Mouse (Mus musculus): ENCODE measurements around the gene Ccdc92b.
"Not testable (repeated sequence)": the region's sequence is repeated elsewhere in the genome, so short reads cannot be mapped to it uniquely, and the experiment has no call there.

The Ccdc92b gene

GRCm38 (mm10) chr11:74619201-74619955, at the start of gene Ccdc92b:
Gene Ccdc92b, plus strand, starts transcription at chr11:74619605.
- DNase-seq = peak; percentile 51 to 83

- no peak for DNase-seq
These were observed 49.7 kb upstream of the Ccdc92b start for GRCm38 (mm10) chr11:74569735-74570134.

- no peak for DNase-seq
These were observed 46.8 kb upstream of the Ccdc92b start for GRCm38 (mm10) chr11:74572459-74573061.

GRCm38 (mm10) chr11:74574768-74575434, 44.5 kb upstream of the Ccdc92b start:
- DNase-seq = no peak

GRCm38 (mm10) chr11:74575940-74576339, 43.5 kb upstream of the Ccdc92b start:
- no peak for DNase-seq

GRCm38 (mm10) chr11:74577068-74577467, 42.3 kb upstream of the Ccdc92b start:
- no peak for DNase-seq

GRCm38 (mm10) chr11:74581333-74581732, 38.1 kb upstream of the Ccdc92b start:
- not testable (repeated sequence) for DNase-seq

GRCm38 (mm10) chr11:74582464-74582863, 36.9 kb upstream of the Ccdc92b start:
- DNase-seq = no peak

GRCm38 (mm10) chr11:74583824-74584349, 35.5 kb upstream of the Ccdc92b start:
- no peak for DNase-seq

- DNase-seq = no peak
These were observed 34.3 kb upstream of the Ccdc92b start for GRCm38 (mm10) chr11:74584946-74585723.

- DNase-seq = no peak
These were observed 33.0 kb upstream of the Ccdc92b start for GRCm38 (mm10) chr11:74586401-74586800.

GRCm38 (mm10) chr11:74589401-74590238, 29.8 kb upstream of the Ccdc92b start:
- DNase-seq = no peak

- no peak for DNase-seq
These were observed 29.2 kb upstream of the Ccdc92b start for GRCm38 (mm10) chr11:74590239-74590596.

- no peak for DNase-seq
These were observed 28.7 kb upstream of the Ccdc92b start for GRCm38 (mm10) chr11:74590691-74591090.

GRCm38 (mm10) chr11:74592246-74592645, 27.2 kb upstream of the Ccdc92b start:
- DNase-seq = no peak

- no peak for DNase-seq
These were observed 22.0 kb upstream of the Ccdc92b start for GRCm38 (mm10) chr11:74597283-74597989.

GRCm38 (mm10) chr11:74597990-74598337, 21.4 kb upstream of the Ccdc92b start:
- no peak for DNase-seq

- no peak for DNase-seq
These were observed 17.1 kb upstream of the Ccdc92b start for GRCm38 (mm10) chr11:74602286-74602685.

GRCm38 (mm10) chr11:74610068-74610467, 9.3 kb upstream of the Ccdc92b start:
- DNase-seq = no peak

- DNase-seq = no peak
These were observed 8.7 kb upstream of the Ccdc92b start, which contains the start of gene Rap1gap2 for GRCm38 (mm10) chr11:74610545-74611176. Gene Rap1gap2, minus strand, starts transcription at chr11:74610915.

GRCm38 (mm10) chr11:74611437-74611836, 8.0 kb upstream of the Ccdc92b start:
- no peak for DNase-seq

Measured in kidney, adult 8-10 months (tissue).